10 mouse cellular contexts compared by ENCODE assay signal in genomic region chr4:47577490-47577889, GRCm38 (mm10).
DNase-seq lines count a peak whose midpoint lies in the region; ATAC-seq and TF ChIP-seq lines count a peak whose summit lies in the region.
"Had no signal": no experiment of that assay in that cellular context is flagged by ENCODE, and none has a peak within 500 bp of the region (broad histone marks: within the 10 kb centered on the region; RNA-seq: fewer than 3 reads in every experiment).

No protein-coding gene starts in this region.

- no peaks in the 10 kb centered on the region for H3K36me3 ChIP-seq in midbrain, embryonic 14.5 days (ENCODE audit: control insufficient read depth, insufficient read depth, low read length)
- no peaks in the 10 kb centered on the region for H3K36me3 ChIP-seq in midbrain, embryonic 15.5 days (replicated peaks)
- H3K36me3 ChIP-seq: embryonic facial prominence, embryonic 13.5 days; neural tube, embryonic 12.5 days had no signal

- no peak overlapping the region for H3K9ac ChIP-seq in midbrain, embryonic 14.5 days (replicated peaks; ENCODE audit: low read length)
- H3K9ac ChIP-seq in midbrain, embryonic 15.5 days = no peak overlapping the region
- H3K9ac ChIP-seq: embryonic facial prominence, embryonic 13.5 days; neural tube, embryonic 12.5 days had no signal

- no peaks in the 10 kb centered on the region for H3K4me1 ChIP-seq in midbrain, embryonic 14.5 days (ENCODE audit: control insufficient read depth, insufficient read depth, low read length)
- no peaks in the 10 kb centered on the region for H3K4me1 ChIP-seq in midbrain, embryonic 15.5 days
- H3K4me1 ChIP-seq: embryonic facial prominence, embryonic 13.5 days; neural tube, embryonic 12.5 days had no signal

- H3K9me3 ChIP-seq in midbrain, embryonic 14.5 days (ENCODE audit: control insufficient read depth, low read length) = no peaks in the 10 kb centered on the region
- no peaks in the 10 kb centered on the region for H3K9me3 ChIP-seq in midbrain, embryonic 15.5 days
- H3K9me3 ChIP-seq: embryonic facial prominence, embryonic 13.5 days; neural tube, embryonic 12.5 days had no signal

- H3K27me3 ChIP-seq in midbrain, embryonic 14.5 days (ENCODE audit: control insufficient read depth, insufficient read depth, low read length) = no peaks in the 10 kb centered on the region
- H3K27me3 ChIP-seq in midbrain, embryonic 15.5 days (replicated peaks) = no peaks in the 10 kb centered on the region
- H3K27me3 ChIP-seq: embryonic facial prominence, embryonic 13.5 days; neural tube, embryonic 12.5 days had no signal

- 91% methylated on average over 3 of the region's 3 CpGs for WGBS in midbrain, embryonic 14.5 days
- 89% methylated on average over 3 of the region's 3 CpGs for WGBS in midbrain, embryonic 15.5 days

- TF ChIP-seq CTCF in gastrocnemius, adult 2 months (IDR thresholded peaks at IDR 0.05) = peak; percentile 80

- intact Hi-C loops in gastrocnemius, adult 2 months (cut with DNase I) = loop anchor here (2.0 to 10.0 kb wide), 5 partner anchors 70 to 617 kb away; partner anchors contain the start of gene Nr4a3

- H3K4me3 ChIP-seq in gastrocnemius, adult 2 months = no peak overlapping the region
- H3K4me3 ChIP-seq in midbrain, embryonic 14.5 days (replicated peaks; ENCODE audit: low read depth, low read length) = no peak overlapping the region
- H3K4me3 ChIP-seq in midbrain, embryonic 15.5 days = no peak overlapping the region
- H3K4me3 ChIP-seq: embryonic facial prominence, embryonic 13.5 days; neural tube, embryonic 12.5 days had no signal

- 0 out of 2 replicates have a peak, but pooled peaks have one; percentile 14 for ATAC-seq in midbrain, embryonic 14.5 days (ENCODE audit: low FRiP score, low TSS enrichment)
- no peak for ATAC-seq in midbrain, embryonic 15.5 days (replicated peaks)

- H3K4me2 ChIP-seq in midbrain, embryonic 14.5 days (ENCODE audit: low read length) = no peak overlapping the region
- H3K4me2 ChIP-seq in midbrain, embryonic 15.5 days = no peak overlapping the region
- H3K4me2 ChIP-seq: embryonic facial prominence, embryonic 13.5 days; neural tube, embryonic 12.5 days had no signal

- peak; percentile 70 for DNase-seq in gastrocnemius, adult 2 months
- DNase-seq in gastrocnemius, postnatal 4 days (ENCODE audit: low spot score in 2 of 2) = no peak
- DNase-seq in midbrain, embryonic 14.5 days = peak; percentile 57
- DNase-seq in cerebellum, postnatal 14 days = peak; percentile 75 to 80
- peak; percentile 37 for DNase-seq in layer of hippocampus, adult 9-11 months
- no peak for DNase-seq in spleen, adult 18-20 months
- no peak for DNase-seq in thymus, postnatal 14 days

- H3K27ac ChIP-seq in gastrocnemius, adult 2 months = no peak overlapping the region
- H3K27ac ChIP-seq in midbrain, embryonic 14.5 days (replicated peaks; ENCODE audit: low read depth, low read length) = no peak overlapping the region
- H3K27ac ChIP-seq in midbrain, embryonic 15.5 days = no peak overlapping the region
- H3K27ac ChIP-seq: embryonic facial prominence, embryonic 13.5 days; neural tube, embryonic 12.5 days had no signal

Comparison
In these comparisons a context has a peak if more than half of its experiments do, and no peak if none do; other contexts are left out.
1. DNase-seq: peak in gastrocnemius, adult 2 months (single experiment), midbrain, embryonic 14.5 days (single experiment), cerebellum, postnatal 14 days (2 of 2) and layer of hippocampus, adult 9-11 months (single experiment); none in gastrocnemius, postnatal 4 days (0 of 2), spleen, adult 18-20 months (0 of 2) and thymus, postnatal 14 days (single experiment).